Mouse (Mus musculus): ENCODE measurements at regions not wholly inside any gene's neighbourhood (a gene's known extent, or its start where the extent isn't known, plus 50 kb on each side); places are given as distances from the start of the nearest gene placed in this dataset.

DNA sequence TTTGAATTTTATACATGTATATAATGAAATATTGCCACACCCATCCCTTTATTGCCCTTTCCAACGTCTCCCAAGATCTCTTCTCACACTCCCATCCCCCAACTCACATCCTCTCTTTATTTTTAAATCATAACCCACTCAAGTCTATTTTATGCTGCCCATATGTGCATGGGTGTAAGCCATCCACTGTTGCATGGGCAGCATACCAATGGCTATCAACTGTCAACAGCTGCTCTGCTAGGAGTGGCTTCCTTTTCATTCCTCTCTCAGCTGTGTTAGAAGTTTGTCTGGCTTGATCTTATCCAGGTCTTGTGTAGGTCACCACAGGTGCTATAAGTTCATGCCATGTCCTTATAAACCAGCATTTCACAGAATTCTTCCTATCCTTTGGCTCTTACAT, 409.2 kb upstream of the Klf4 start:
- Histone ChIP-seq H3K27ac (replicated peaks) (no peak overlapping the region), H3K4me1 (no peaks in the 10 kb centered on the region), H3K4me2 (replicated peaks) (no peak overlapping the region), H3K36me3 (no peaks in the 10 kb centered on the region), H3K9ac (replicated peaks) (no peak overlapping the region), H3K4me3 (no peak overlapping the region), H3K27me3 (no peaks in the 10 kb centered on the region), H3K9me3 (no peaks in the 10 kb centered on the region)
- 61% methylated on average over 1 of the region's 1 CpGs for WGBS
- no peak for ATAC-seq (ENCODE audit: low FRiP score, low read depth)

DNA sequence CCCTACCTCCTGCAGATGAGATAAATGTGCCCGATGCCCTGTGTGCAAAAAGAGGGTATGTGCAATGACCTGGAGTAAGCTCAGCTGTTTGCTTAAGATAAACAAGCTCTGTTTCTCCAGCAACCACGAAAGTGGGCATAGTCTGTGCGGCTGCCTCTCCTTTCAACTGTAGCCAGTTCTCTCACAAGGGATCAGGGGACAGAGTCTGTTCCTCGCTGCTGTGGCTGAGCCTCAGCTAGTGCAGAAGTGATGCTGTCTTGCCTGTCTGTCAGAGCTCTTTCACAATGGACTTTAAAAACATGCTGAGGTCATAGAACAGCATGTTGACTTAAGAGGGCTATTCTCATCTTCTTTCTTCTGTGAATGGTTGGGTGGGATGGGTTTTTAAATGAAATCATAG, 406.1 kb upstream of the Klf4 start:
- Histone ChIP-seq H3K9ac (replicated peaks) (no peak overlapping the region), H3K36me3 (no peaks in the 10 kb centered on the region), H3K4me2 (replicated peaks) (no peak overlapping the region), H3K27me3 (no peaks in the 10 kb centered on the region), H3K9me3 (no peaks in the 10 kb centered on the region), H3K27ac (replicated peaks) (no peak overlapping the region), H3K4me3 (no peak overlapping the region), H3K4me1 (no peaks in the 10 kb centered on the region)
- no peak for ATAC-seq (ENCODE audit: low FRiP score, low read depth)
- WGBS: 60% methylated on average over 4 of the region's 4 CpGs

DNA sequence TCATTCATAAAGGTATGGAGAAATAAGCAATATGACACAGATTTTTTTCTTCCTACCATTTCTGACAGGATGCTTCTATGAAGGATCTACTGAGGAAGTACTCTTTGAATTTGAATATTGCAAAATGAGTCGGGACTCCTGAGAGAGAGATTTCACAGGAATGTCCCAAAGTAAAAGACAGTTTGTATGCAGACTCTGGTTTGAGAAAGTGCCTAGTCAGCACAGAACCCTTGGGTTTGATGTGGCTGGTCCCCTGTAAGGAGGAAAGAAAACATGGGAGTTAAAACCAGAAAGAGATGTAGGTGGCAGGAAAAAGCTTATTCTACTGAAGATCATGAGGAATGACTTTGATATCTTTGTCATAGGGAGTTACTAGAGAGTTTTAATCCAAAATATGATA, 405.6 kb upstream of the Klf4 start:
- Histone ChIP-seq H3K4me2 (replicated peaks) (no peak overlapping the region), H3K9ac (replicated peaks) (no peak overlapping the region), H3K27ac (replicated peaks) (no peak overlapping the region), H3K4me1 (no peaks in the 10 kb centered on the region), H3K27me3 (no peaks in the 10 kb centered on the region), H3K9me3 (no peaks in the 10 kb centered on the region), H3K4me3 (no peak overlapping the region), H3K36me3 (no peaks in the 10 kb centered on the region)
- ATAC-seq (ENCODE audit: low FRiP score, low read depth): no peak
- WGBS: 75% methylated on average over 1 of the region's 1 CpGs

DNA sequence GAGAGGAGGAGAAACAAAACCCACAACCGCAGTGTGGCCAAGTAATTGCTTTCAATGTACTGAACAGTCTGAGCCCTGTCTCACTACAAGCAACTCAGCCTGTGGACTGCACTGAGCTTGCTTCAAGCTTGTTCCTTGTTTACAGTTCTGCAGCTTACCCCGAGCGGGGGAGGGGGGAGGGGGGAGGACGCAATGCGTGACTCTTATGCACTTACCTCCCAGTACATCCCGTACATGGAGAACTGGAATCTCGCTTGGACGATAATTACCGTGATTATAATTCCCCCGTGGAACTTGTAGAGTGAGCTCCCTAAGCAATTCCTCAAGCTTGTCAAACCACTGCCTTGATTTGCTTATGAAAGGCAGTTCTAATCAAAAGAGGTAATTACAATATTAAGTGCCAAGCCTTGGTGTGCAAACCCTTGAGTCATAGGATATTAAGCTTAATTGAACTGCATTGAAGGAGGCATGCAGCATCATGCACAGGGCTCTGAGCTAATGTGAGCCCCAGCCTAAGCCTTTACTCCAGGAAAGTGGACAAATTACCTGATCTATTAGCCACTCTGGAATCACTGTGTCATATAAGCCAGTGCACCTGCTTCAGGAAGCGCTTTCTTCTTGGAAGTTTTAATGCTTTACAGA, 397.0 kb upstream of the Klf4 start:
- Histone ChIP-seq H3K4me1 (peaks cover 15% of the 10 kb centered on the region), H3K27ac (replicated peaks) (no peak overlapping the region), H3K36me3 (no peaks in the 10 kb centered on the region), H3K4me2 (replicated peaks) (0 out of 2 replicates have a peak overlapping the region, but pooled peaks have one; percentile 29), H3K4me3 (no peak overlapping the region), H3K9ac (replicated peaks) (no peak overlapping the region), H3K9me3 (no peaks in the 10 kb centered on the region), H3K27me3 (no peaks in the 10 kb centered on the region)
- ATAC-seq (ENCODE audit: low FRiP score, low read depth): peak; percentile 92
- WGBS: 43% methylated on average over 11 of the region's 11 CpGs

DNA sequence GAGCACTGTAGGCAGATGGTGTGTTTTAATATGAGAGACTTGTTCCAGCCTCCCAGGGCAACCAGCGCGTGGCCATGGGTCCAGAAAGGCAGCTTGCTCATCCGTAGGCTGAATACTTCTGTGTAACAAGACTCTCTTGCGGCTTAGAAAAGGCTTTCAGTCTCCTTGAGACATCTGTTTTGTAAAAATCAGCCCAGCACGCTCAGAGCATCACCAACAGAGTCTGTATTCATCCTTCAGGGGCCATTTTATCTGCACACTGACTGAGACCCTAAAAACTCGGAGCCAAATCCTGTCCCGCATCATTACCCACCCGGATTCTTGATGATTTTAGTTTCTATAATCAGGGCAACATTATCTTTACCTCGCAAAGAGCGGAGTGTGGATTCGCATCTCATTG, 396.4 kb upstream of the Klf4 start:
- no peaks in the 10 kb centered on the region for H3K27me3 ChIP-seq
- H3K4me3 ChIP-seq: no peak overlapping the region
- H3K4me1 ChIP-seq: peaks cover 15% of the 10 kb centered on the region
- no peak overlapping the region for H3K27ac ChIP-seq (replicated peaks)
- H3K9me3 ChIP-seq: no peaks in the 10 kb centered on the region
- H3K36me3 ChIP-seq: no peaks in the 10 kb centered on the region
- peak; percentile 13; the same call in 1 of the 2 replicates for ATAC-seq (ENCODE audit: low FRiP score, low read depth)
- H3K4me2 ChIP-seq (replicated peaks): 0 out of 2 replicates have a peak overlapping the region, but pooled peaks have one; percentile 29
- WGBS: 45% methylated on average over 11 of the region's 11 CpGs
- no peak overlapping the region for H3K9ac ChIP-seq (replicated peaks)

DNA sequence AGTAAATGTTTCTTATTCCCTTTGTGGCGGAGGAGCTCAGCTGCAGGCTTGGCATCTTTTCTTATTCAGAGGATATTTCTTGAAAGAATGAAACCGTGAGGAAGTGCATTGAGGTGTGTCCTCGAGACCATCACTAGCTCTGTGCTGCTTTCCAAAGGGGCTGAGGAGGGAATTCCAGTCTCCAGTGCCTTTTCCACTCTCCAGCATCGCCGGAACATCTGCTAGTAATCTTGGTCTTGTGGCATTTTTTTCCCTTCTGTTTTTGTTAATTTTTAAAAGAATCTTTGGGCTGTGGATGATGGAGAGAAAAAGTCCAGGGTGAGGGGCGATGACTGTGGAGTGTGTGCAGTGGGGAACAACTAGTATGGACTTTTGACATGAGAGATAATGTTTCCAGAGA, 395.9 kb upstream of the Klf4 start:
- 74% methylated on average over 6 of the region's 6 CpGs for WGBS
- H3K9me3 ChIP-seq: no peaks in the 10 kb centered on the region
- no peaks in the 10 kb centered on the region for H3K36me3 ChIP-seq
- H3K4me1 ChIP-seq: peaks cover 15% of the 10 kb centered on the region
- no peak overlapping the region for H3K9ac ChIP-seq (replicated peaks)
- no peak overlapping the region for H3K4me3 ChIP-seq
- no peaks in the 10 kb centered on the region for H3K27me3 ChIP-seq
- no peak for ATAC-seq (ENCODE audit: low FRiP score, low read depth)
- no peak overlapping the region for H3K27ac ChIP-seq (replicated peaks)
- H3K4me2 ChIP-seq (replicated peaks): no peak overlapping the region

DNA sequence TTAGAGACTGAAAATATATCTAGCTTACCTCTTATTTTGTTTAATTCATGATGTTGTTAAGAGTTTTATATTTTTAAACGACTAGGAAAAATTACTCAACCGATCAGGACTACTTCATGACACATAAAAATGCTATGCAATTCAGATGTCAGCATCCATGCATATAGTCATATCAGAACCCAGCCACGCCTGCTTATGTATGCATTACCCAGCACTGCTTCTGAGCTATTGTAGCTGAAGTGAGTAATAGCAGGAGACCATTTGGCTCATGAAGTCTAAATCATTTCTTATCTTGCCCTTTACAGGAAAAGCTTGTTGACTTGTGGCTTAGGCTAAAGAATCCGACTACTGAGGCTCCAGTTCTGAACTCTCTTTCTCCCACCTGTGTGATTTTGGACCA, 395.1 kb upstream of the Klf4 start:
- H3K4me1 ChIP-seq: peaks cover 15% of the 10 kb centered on the region
- no peak overlapping the region for H3K4me2 ChIP-seq (replicated peaks)
- ATAC-seq (ENCODE audit: low FRiP score, low read depth): no peak
- no peaks in the 10 kb centered on the region for H3K27me3 ChIP-seq
- no peaks in the 10 kb centered on the region for H3K9me3 ChIP-seq
- WGBS: 96% methylated on average over 4 of the region's 4 CpGs
- H3K27ac ChIP-seq (replicated peaks): no peak overlapping the region
- no peak overlapping the region for H3K9ac ChIP-seq (replicated peaks)
- no peak overlapping the region for H3K4me3 ChIP-seq
- H3K36me3 ChIP-seq: no peaks in the 10 kb centered on the region

DNA sequence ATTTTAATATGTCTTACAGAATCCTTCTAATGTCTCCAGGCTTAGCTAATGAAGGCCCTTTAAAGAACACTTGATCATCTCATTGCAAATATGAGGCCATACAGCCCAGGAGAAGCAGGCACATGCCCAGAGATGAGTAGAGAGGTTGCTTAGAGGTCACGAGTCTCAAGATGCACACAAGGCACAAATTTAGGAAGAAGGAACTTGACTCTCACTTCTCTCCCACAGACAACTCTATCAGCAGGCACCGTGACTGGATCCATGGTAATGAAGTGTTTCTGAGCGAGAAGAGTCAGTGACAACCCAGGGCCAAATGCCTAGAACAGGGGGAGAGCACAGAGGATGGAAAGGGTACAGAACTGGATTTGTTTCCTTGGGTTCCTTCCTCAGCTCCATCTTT, 392.7 kb upstream of the Klf4 start:
- H3K9ac ChIP-seq (replicated peaks): no peak overlapping the region
- H3K27me3 ChIP-seq: no peaks in the 10 kb centered on the region
- H3K4me1 ChIP-seq: peaks cover 15% of the 10 kb centered on the region
- no peaks in the 10 kb centered on the region for H3K9me3 ChIP-seq
- 83% methylated on average over 3 of the region's 3 CpGs for WGBS
- no peak overlapping the region for H3K27ac ChIP-seq (replicated peaks)
- H3K36me3 ChIP-seq: no peaks in the 10 kb centered on the region
- no peak overlapping the region for H3K4me2 ChIP-seq (replicated peaks)
- ATAC-seq (ENCODE audit: low FRiP score, low read depth): no peak
- H3K4me3 ChIP-seq: no peak overlapping the region

DNA sequence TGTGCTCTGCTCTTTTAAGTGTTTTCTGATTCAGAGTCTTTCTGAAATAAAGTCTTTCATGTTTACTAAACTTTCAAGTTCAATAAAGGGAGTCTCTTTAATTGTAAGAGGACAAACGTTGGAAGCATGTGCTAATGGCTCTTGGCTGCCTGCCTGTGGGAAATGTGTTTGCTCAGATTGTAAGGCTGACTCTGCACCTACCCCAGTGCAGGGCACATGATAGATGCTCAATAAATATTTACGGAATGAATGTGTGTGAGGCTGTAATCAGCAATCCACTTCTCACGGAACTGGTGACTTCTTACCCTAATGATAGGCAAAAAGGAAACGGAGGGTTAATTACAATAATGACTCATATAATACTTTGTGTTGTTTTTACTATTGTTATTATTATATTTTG, 389.0 kb upstream of the Klf4 start:
- no peaks in the 10 kb centered on the region for H3K4me1 ChIP-seq
- H3K9ac ChIP-seq (replicated peaks): no peak overlapping the region
- 85% methylated on average over 4 of the region's 4 CpGs for WGBS
- no peaks in the 10 kb centered on the region for H3K9me3 ChIP-seq
- H3K4me3 ChIP-seq: no peak overlapping the region
- ATAC-seq (ENCODE audit: low FRiP score, low read depth): no peak
- H3K36me3 ChIP-seq: no peaks in the 10 kb centered on the region
- no peak overlapping the region for H3K4me2 ChIP-seq (replicated peaks)
- no peak overlapping the region for H3K27ac ChIP-seq (replicated peaks)
- no peaks in the 10 kb centered on the region for H3K27me3 ChIP-seq

DNA sequence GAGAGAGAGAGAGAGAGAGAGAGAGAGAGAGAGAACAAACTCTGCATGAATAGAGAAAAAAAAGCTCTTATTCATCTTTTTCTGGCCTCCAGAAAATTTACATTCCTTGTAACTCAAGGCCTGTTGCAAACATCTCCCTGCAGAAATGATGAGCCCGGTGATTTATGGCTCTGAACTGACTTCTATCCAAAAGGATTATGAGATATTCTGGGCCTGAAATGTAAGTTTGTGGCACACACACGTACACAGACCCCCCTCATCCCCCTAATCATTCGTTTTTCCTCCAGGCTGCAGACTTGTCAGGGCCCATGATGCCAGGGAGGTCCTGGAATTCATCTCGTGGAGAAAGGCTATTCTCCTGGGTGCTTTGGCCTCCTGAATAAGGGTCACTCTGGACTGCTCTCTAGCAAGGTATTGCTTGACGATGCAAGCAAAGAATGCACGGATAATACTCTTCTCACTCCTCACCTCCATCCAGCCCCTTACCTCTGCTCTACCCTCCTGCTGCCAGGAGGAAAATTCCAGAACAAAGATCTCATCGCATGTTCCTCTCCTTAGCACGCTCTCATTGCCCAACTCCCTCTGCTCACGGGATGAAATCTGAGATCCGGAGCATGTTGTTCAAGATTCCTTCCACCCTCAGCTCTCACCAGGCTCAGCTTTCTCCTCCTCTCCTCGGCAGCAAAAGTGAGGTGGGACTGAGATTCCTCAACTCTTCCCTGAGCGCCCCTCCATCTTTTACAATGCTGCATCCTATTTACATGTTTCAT, 362.0 kb upstream of the Klf4 start:
- 76% methylated on average over 12 of the region's 12 CpGs for WGBS
- H3K9me3 ChIP-seq: no peaks in the 10 kb centered on the region
- no peaks in the 10 kb centered on the region for H3K4me1 ChIP-seq
- H3K9ac ChIP-seq (replicated peaks): no peak overlapping the region
- no peaks in the 10 kb centered on the region for H3K36me3 ChIP-seq
- H3K4me3 ChIP-seq: no peak overlapping the region
- H3K27ac ChIP-seq (replicated peaks): no peak overlapping the region
- H3K4me2 ChIP-seq (replicated peaks): no peak overlapping the region
- no peaks in the 10 kb centered on the region for H3K27me3 ChIP-seq
- ATAC-seq (ENCODE audit: low FRiP score, low read depth): no peak

DNA sequence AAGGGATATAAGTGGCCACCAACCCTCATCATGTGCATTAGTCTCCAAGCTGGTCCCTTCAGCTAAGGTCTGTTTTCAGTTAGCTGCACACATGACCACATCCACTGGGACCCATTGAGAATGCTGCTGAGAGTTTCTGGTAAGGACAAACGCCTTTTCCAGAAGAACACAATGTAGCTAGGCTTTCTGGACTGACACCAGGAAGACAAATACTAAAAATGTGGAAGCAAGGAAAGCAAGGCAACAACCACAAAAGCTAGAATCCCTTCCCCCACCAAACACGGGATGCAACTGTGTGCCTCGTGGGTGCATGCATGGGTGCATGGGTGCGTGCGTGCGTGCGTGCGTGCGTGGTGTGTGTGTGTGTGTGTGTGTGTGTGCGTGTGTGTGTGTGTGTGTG, 359.4 kb upstream of the Klf4 start:
- ATAC-seq (ENCODE audit: low FRiP score, low read depth): no peak
- no peak overlapping the region for H3K4me2 ChIP-seq (replicated peaks)
- H3K9ac ChIP-seq (replicated peaks): no peak overlapping the region
- no peak overlapping the region for H3K4me3 ChIP-seq
- 93% methylated on average over 10 of the region's 10 CpGs for WGBS
- H3K4me1 ChIP-seq: no peaks in the 10 kb centered on the region
- H3K36me3 ChIP-seq: no peaks in the 10 kb centered on the region
- H3K27me3 ChIP-seq: no peaks in the 10 kb centered on the region
- no peak overlapping the region for H3K27ac ChIP-seq (replicated peaks)
- no peaks in the 10 kb centered on the region for H3K9me3 ChIP-seq

DNA sequence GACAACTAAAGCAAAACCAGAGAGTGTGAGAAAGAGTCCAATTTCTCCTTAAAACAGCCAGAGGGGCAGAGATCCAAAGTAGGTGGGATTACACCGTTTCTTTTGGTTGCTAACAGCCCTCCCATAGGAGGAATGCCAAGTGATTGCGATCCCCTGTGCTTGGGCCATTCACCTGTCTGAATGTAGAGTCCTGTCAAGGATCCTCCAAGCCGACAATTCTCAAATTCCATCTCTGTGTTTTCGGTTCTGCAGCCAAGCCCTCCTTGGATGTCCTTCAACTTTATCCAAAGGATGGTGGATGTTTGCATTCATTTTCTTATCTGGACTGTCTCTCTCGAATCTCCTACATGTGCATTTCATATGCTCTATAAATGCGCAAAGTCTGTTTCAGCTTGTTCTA, 355.3 kb upstream of the Klf4 start:
- H3K9me3 ChIP-seq: no peaks in the 10 kb centered on the region
- no peak overlapping the region for H3K4me2 ChIP-seq (replicated peaks)
- no peaks in the 10 kb centered on the region for H3K27me3 ChIP-seq
- H3K36me3 ChIP-seq: no peaks in the 10 kb centered on the region
- no peaks in the 10 kb centered on the region for H3K4me1 ChIP-seq
- H3K9ac ChIP-seq (replicated peaks): no peak overlapping the region
- ATAC-seq (ENCODE audit: low FRiP score, low read depth): no peak
- no peak overlapping the region for H3K27ac ChIP-seq (replicated peaks)
- 82% methylated on average over 6 of the region's 6 CpGs for WGBS
- H3K4me3 ChIP-seq: no peak overlapping the region

DNA sequence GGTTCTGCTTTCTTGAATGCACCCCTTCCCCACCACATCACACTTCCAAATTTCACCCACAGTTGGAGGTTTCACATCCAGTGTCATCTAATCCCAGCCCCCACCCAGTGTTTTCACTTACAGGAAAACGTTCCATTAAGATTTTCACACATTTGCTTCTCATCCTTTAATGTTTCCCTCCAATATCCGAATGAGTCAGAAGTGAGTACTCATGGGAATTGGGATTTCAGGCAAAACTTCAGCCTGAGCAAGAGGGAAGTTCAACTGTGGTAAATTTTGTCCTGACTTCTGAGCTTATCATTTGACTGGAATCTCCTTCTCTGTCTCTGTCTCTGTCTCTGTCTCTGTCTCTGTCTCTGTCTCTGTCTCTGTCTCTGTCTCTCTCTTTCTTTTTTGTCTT, 350.3 kb upstream of the Klf4 start:
- no peak for ATAC-seq (ENCODE audit: low FRiP score, low read depth)
- H3K9ac ChIP-seq (replicated peaks): no peak overlapping the region
- 73% methylated on average over 2 of the region's 2 CpGs for WGBS
- H3K27ac ChIP-seq (replicated peaks): no peak overlapping the region
- H3K4me2 ChIP-seq (replicated peaks): no peak overlapping the region
- H3K27me3 ChIP-seq: no peaks in the 10 kb centered on the region
- H3K36me3 ChIP-seq: no peaks in the 10 kb centered on the region
- no peaks in the 10 kb centered on the region for H3K4me1 ChIP-seq
- H3K4me3 ChIP-seq: no peak overlapping the region
- H3K9me3 ChIP-seq: no peaks in the 10 kb centered on the region

Measured in midbrain, embryonic 12.5 days (tissue).